Mouse (Mus musculus) heart, adult 11 months (tissue): ENCODE measurements around the gene Tbc1d23.

Experiments used
- DNase-seq: peaks from one replicate; pipeline ENCODE4 v3.0.0; 2022

Tbc1d23 gene

DNA sequence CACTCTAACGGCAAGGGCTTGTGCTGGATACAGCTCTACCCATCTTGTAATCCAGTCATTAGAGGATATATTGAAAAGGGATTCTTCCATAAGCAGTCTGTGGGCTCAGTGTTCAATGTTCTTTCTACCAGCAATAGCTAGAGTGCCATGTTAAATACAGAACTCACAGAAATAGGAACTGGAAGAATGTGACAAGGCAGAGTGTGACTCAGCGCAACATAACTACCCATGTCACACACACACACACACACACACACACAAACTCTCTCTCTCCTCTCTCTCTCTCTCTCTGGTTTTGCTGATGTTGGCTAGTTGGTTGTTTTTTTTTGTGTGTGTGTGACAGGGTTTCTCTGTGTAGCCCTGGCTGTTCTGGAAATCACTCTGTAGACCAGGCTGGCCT is 20.3 kb downstream of the Tbc1d23 start:
- peak; percentile 76 for DNase-seq

DNA sequence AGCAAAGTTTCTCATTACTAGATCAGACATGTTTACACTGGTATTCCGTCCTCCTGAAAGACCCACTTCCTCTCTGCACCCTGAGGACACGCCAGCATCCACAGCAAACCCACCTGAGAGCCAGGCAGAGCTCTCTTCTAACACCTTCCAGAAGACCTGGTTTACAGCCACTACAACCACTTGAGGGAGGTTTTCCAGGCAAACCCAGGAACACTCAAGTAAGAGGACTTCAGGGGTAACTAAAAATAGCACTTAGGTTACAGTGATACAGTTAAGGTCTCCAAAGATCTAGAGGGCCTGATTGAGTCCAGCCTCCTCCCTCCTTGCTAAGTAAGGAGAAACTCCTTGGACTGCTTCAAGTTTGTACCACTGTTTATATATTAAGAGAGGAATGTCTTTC is 23.0 kb downstream of the Tbc1d23 start:
- peak; percentile 74 for DNase-seq

DNA sequence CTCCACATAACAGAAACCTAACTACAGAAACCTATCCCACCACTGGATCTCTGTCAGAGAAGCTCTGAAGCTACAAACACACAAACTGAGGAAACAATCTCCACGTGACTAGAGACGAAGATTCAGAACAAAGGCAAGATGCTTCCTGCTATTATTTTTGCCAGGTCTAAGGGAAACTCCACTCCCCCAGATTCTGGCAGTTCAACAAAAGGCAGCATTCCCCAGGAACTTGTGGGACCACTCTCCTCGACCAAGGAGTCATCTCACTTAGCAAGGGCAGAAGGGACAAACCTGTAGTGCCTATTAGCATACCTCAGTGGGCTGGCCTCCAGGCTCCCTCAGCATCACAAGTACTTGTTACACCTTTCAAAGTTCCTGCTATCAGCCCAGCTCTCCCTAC is 34.0 kb downstream of the Tbc1d23 start:
- peak; percentile 91 for DNase-seq

DNA sequence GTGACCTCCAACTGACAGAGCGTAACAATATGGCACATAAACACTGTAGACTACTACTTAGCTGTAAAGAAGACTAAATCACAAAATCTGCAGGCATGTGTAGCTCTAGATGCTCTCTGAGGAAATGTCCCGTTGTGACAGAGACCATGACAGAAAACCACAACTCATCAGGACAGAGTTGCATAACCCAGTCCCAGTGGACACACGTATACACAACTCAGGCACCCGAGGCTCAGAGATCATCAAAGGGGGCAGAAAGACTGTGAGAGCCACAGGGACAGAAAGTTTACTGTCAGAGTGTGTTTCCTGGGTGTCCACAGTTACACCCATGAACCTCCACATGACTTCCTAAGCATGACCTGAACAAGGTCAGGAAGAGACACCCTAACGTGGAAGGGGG is 34.7 kb downstream of the Tbc1d23 start:
- peak; percentile 65 for DNase-seq

DNA sequence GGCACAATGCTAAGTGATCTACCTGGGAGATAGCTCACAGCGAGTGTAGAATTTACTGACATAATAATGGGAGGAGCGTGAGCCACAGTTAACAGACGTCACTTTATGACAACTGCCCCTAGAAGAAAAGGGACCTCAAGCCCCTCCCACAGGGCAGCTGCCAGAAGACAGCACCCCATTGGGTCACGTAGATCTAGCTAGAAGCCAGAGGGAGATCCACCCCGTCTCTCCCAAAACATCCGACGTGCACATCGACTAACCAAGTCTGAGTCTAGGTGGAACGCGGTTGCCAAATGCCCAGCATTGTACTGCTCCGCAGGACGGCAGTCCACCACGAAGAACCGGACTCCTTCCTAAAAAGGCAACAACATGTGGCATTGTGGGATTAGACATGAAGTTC is 40.1 kb downstream of the Tbc1d23 start:
- DNase-seq: peak; percentile 71

DNA sequence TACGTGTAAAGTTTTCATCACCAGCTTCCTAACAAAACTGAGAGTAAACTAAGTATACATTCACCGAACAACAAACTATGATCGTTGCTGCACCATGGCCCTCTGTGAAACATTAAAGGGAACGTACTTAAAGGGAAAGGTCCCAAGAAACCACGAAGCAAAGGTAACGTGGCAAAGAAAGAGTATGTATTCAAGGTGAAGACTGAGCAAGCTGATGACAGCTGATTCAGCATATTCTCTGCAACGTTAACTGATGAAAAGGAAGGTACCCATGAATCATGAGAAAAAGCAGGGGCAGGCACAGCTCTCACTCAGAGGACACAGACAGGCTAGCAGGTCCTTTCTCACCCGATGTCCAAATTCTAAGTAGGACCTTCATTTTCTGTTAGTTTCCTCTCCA is 40.9 kb downstream of the Tbc1d23 start:
- peak; percentile 64 for DNase-seq

DNA sequence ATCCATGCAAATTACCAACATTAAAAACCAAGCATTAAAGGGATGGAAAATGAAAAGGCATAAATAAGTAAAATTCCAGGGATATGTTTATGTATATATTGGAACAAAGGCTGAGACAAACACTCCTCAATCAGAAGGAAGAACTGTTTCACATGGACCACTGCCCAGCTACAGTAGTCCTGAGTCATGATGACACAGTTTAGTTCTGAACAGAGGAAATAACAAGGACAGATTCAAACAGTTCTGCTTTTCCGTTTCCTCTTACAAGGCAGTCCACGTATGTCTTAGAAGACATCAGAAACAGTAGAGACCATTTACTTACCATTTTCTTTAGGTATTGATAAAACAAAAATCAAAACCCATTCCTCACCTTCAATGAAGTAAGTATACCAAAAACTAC is 41.8 kb downstream of the Tbc1d23 start:
- DNase-seq: peak; percentile 70

DNA sequence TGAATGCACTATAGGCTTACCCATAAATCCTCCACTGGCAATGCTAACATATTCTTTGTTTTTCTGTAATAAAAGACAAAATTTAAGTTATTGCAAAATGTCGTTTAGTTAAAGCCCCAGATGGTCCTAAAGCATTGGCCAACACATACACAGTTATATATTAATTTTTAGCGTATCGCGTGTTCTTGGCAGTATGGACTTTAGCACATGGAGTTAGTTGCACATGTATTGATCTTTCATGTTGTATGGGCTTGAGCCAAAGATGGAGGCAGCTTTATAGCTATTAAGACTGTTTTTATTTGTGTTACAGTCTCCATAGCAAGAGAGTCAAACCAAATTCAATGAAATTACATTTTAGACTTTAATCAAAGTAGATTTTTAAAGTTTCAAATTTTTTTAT is 44.7 kb downstream of the Tbc1d23 start:
- no peak for DNase-seq

DNA sequence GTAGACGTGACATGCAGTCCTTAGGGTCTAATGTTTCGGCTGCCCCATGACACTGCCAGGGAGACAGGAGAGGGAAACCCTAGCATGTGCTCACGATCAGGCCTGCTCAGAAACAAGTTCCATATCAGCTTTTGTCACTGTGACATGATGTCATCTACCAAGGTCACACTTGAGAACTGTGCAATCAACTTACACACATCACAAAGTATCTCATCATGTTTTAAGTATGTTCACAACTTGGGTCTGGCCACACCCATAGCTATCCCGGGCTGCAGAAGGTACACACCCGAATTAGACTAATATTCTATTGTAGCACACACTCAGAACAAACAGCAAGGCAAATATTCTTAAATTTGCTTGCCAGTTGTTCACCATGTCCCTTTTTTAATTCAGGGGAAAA is 49.3 kb downstream of the Tbc1d23 start:
- DNase-seq: no peak

DNA sequence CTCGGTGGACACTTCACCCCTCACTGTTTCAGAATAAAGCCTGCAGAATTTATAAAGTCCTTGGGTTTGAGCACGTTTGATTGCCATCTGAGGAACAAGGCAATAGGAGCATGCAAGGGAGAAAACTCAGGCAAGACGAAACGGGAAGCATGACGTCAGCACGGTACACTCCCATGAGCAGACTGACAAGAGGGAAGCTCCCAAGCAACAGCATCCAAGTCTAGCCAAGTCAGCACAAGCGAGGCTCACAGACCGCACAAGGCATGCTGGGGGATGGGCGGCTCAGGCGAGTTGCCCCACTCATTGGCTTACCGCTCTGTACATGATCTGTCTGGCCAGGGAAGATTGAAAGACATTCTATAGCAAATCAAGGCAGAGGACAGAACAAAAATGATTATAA is 50.1 kb downstream of the Tbc1d23 start:
- peak; percentile 98 for DNase-seq

DNA sequence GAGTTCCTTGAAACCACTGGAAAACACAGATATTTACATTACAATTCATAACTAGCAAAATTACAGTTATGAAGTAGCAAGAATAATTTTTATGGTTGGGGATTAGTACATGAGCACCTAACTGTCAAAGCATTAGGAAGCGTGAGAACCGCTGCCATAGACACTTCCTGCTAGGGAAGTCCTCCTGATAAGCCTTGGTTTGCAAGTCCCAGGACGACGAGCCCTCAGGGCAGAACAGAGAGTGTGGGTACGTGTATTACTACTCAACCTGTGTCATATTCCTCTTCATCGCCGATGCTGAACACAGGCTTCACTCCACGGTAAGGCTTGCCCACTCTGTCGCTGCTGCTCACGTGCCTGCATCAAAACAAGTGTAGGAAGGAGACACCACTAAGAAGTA is 53.6 kb downstream of the Tbc1d23 start:
- DNase-seq: peak; percentile 68

DNA sequence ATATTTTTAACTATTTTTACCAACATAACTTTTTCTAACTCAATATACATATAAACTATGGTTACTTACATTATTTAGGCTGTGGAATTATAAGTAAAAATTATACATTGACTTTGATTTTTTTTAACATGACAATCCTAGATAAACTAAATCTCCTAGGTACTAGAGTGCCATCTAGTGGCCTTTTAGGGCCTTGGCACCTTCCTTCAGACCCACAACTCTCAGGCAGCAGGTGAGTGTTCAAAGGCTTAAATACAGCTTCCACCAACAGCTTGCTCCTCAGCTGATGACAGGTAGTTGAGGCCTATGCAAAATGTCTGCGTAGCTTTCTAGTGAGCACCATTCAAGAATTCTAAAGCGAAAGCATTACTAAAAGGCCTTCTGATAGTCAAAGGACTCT is 54.0 kb downstream of the Tbc1d23 start:
- DNase-seq: peak; percentile 72

DNA sequence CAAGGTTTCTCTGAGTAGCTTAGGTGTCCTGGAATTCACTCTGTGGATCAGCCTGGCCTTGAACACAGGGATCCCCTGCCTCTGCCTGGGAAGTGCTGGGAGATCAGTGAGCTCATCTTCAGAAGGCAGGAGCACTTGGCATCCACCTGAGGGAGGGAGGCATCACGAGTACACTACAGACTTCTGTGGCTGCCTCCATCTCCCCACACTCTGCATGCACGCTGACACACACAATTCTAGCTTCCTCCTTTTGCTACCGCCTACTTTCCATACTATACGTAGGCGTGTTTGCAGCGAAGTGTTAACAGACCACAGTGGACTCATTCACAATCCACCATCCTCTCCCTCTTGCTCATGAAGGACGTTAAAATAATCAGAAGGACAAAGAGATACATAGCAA is 55.0 kb downstream of the Tbc1d23 start:
- peak; percentile 91 for DNase-seq

DNA sequence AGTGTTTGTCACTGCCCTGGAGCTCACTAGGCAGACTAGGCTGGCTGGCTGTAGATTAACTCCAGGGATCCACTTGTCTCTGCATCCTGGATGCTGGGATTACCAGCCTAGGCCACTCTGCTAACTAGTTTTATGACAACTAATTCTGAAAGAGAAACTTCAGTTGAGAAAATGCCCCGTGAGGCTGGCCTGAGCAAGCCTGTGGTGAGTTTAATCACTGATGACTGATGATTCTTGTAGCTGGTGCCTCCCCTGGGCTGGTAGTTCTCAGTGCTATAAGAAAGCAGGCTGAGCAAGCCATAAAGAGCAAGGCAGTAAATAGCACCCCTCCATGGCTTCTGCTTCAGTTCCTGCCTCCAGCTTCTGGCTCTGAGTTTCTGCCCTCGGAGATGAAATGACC is 55.6 kb downstream of the Tbc1d23 start:
- peak; percentile 60 for DNase-seq

DNA sequence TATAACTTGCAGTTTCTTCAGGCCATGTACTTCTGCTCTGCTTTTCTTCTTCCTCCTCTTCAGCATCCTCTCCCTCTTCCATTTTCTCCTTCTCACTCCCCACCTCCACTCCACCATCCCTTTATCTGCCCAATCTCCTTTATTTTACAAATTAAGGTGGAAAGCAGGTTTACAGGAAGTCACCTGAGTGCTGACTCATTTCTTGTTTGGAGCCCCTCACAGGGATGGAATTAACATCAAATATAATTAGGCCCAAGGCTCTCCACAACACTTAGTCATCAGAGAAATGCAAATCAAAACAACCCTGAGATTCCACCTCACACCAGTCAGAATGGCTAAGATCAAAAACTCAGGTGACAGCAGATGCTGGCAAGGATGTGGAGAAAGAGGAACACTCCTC is 56.8 kb downstream of the Tbc1d23 start:
- peak; percentile 46 for DNase-seq

DNA sequence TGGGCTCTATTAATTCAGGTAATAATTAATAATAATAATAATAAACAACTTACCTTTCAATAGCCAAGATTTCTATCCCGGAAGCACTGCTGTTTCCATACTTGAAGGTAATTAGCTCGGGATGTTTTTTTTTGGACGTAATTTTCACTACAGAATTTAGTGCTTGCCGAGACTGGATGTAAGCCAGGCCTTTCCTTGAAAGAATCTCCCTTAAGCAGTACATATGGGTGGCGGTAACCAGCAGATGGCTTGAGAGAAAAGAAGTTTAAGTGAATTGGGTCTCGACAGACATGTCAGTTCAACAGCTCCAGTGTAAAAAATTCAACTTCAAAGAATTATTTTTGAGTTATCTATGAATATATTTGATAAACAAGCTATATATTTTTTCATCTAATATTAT is 59.7 kb downstream of the Tbc1d23 start:
- no peak for DNase-seq

DNA sequence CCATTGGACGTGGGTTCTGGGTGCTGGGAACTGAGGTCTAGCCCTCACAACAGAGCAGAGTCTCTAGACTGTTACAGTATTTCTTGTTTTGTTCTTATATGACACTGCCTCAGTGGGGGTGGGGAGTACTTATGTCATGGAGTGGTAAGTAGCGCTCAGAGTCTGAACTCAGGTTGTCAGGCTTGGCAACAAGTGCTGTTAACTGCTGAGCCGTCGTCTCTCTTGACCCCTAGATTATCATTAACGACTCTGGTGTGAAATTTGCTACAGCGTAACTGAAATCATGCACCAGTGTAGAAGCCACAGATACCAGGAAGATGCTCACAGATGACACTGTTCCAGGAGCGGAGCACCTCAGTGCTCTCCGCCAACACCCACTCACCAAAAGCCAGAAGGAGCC is 60.1 kb downstream of the Tbc1d23 start:
- peak; percentile 70 for DNase-seq

DNA sequence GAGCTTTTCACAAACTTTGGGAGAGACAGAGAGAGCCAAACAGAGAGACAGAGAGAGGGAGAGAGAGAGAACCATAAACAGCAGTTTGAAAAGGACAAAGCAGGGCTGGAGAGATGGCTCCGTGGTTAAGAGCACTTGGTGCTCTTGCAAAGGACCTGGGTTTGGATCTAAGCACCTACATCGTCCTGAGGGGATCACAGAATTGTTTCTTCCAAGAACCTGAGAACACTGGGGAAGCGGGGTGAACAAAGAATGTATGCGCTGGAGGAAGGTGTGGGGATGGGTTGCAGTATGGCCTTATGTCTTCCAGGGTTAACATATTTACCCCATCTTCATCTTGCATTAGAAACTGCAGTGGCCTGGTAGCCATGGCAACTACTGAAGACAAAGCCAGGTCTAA is 63.1 kb downstream of the Tbc1d23 start:
- peak; percentile 79 for DNase-seq

DNA sequence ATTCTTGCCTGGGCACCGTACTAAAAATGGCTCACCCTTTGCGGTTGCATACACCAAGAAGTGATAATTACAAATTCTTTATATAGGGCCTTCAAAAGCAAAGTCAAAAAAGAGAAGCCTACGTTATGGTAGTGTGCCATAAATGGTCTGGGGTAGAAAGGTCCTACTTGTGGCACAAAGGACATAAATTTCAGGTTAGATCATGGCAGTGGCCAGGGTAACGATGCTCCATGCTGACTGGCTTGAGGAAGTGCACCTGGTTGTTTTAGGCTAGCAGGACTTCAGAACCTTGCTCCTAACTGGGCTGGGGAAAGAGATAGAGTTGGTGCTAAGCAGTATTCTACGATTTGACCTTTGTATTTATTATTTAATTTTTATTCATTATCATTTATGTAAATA is 63.8 kb downstream of the Tbc1d23 start:
- DNase-seq: no peak

DNA sequence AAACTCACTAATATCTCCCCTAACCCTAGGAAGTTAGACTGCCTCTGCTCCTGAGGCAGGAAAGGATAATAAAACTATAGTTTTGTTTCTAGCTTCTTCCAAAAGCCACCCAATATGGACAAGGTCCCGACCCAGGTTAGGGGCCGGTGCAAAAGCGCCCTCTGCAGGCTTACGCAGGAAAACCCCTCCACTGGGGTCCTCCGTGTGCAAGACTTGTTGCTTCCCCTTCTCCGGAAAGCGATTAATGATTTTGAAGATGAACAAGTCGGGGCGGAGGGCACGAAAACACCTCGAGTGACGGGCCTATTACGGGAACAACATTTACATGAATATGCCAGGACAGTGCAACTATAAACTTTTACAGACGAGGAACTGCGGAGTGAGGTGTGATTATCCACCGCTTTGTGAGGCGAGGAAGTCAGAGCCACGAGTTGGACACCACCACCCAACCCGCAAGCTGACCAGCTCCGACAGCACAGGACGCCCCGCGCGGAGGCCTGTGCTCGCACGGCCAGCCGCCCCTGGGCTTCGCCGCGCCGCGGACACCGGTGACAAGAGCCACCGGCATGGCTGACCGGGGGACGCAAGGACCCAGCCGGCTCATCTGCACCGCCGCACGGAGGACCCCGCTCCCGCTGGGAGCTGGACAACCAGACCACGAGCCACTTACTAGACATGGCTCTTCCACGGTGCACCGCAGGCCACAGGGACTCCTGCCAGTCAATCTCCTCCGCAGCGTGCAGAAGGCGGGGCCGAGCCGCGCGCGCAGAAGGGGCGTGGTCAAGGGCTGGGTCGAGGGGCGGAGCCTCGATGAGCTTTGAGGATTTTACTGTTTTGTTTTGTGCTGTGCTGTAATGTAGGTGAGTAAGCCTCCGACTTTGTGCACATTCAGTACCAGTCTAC is 64.4 kb downstream of the Tbc1d23 start, which contains the start of gene Nit2:
TSS of gene Nit2 (minus strand) at position 731 of the 903 bp plus-strand sequence.
- peak; percentile 99 for DNase-seq

DNA sequence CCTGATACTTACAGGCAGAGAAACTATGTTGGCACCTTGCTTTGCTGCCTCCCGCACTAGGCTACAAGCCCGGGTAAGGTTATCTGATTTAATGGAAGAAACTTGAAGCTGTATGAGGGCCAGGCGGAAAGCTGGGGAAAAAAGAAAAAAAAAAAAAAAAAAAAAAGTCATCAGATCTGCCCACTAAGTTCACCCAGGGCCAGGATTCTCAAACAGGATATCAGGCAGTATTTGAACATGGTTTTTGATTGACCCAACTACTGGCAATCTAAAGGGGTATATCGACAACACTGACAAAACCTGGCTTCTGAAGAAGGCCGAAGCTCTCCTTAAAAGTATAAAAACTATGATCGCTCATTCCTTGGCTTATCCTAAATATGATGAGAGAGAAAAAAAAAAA is 65.2 kb downstream of the Tbc1d23 start:
- no peak for DNase-seq

DNA sequence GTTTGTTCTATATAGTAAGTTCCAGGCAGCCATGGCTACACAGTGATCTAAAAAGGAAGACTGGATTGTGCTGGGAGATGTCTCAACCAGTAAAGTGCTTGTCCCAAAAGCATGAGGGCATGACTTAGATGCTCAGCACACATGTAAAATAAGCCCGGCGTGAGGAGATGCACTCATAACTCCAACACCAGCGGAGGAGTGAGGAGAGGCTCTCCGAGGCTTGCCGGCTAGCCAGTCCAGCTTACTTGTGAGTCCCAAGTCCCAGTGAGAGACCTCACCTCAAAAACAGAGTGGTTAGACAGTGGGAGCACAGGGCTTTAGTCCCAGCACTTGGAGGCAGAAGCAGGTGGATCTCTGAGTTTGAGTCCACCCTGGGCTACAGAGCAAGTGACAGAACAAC is 66.1 kb downstream of the Tbc1d23 start:
- peak; percentile 77 for DNase-seq

DNA sequence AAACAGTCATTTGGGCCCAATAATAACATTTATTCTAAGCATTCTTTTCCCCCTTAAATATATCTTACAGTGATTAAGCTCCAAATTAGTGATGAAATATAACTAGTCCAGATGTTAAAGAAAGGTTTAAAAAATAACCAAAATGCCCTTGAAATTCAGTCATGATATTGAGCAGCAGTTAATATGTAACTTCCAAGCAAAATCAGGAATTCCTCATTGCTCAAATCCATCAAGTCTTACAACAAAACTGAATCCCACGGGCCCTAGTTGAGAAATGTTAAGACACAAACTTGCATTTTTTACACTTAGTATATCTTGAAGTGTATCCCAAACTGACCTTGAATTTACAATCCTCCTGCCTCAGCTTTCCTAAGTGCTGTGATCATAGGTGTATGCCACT is 67.6 kb downstream of the Tbc1d23 start:
- no peak for DNase-seq

DNA sequence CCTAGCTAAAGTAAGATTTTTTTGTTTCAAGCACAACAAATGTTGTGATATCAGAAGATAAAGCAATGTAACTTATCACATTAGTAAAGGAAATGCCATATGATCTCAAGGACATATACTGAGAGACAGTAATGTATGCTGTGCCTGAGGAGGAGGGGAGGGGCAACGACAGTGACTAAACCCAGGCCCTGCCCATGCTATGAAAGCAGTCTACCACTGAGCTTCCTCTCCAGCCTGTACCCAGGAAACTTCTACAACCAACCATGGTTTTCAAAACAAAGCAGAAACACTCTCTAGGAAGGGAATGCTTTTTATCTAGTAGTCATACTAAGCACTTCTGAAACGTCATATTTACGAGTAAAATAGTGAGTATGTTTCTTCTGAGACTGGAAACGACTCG is 68.5 kb downstream of the Tbc1d23 start:
- peak; percentile 46 for DNase-seq

DNA sequence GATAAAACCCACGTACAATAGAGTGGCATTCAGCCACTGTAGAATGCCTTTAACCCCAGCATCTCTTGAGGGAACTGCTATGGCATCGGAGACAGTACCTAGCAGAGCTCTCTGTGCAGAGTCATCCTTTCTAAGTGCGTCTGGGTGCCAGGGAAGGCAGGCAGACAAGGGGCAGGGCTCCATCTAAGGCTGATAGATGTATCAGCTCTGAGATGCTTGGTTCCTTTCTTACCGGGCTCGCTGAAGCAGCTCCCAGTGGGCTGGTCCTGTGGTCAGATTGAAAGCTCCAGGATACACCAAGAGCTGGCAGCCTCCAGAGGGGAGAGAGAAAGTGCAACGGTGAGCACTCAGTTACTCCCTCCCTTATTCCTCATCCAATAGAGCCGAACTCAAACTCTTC is 71.5 kb downstream of the Tbc1d23 start:
- DNase-seq: peak; percentile 55
